Mouse (Mus musculus) thymus, adult 2 months (tissue): ENCODE results near the gene Zbtb38.

Experiments
- CTCF ChIP-seq: fragments of 200-500 bp; IDR thresholded peaks from 2 replicates; pipeline ENCODE4 v1.5.1; 2012; ENCODE audit warnings: mild to moderate bottlenecking, control low read depth, low read length, moderate library complexity, borderline replicate concordance; ENCODE audit not compliant: control insufficient read depth, poor library complexity, insufficient read depth; ENCODE audit errors: extremely low read depth
- POLR2A ChIP-seq: fragments of 200-500 bp; IDR thresholded peaks from 2 replicates; pipeline ENCODE4 v1.6.1; 2012; ENCODE audit warnings: mild to moderate bottlenecking, low read length, control low read depth, moderate library complexity; ENCODE audit not compliant: control insufficient read depth, poor library complexity, insufficient read depth; ENCODE audit errors: extremely low read depth

GRCm38 (mm10) chr9:96685600-96686084 is 67.0 kb downstream of the Zbtb38 start:
- TF ChIP-seq POLR2A (no peak), CTCF (no peak)
